Mouse (Mus musculus) megakaryocyte progenitor cell, adult 5-6 weeks (primary cell): ENCODE results near the gene Gba. TPM values are rescaled to one million over a fixed set of nuclear protein-coding genes. Genes with fewer than 3 reads are reported as not detected.

Source experiments
- ATAC-seq: replicated peaks from 2 replicates; pipeline ENCODE4 v1.8.0; 2016; ENCODE audit warnings: mild to moderate bottlenecking, moderate TSS enrichment, inconsistent platforms; ENCODE audit not compliant: poor library complexity
- total RNA-seq, 2 experiments: library from RNA; stranded (forward) in 1 of 2; stranded (reverse) in 1 of 2; fragments of 157-497, 149-512 nt in 1 of 2; fragments of 200-1000 nt in 1 of 2; gene quantifications; 2 replicates each; pipeline versions ENCODE4 v1.2.3 to v1.2.4; 2015 to 2017

The Gba gene
- total RNA-seq, 2 experiments from 2014 or later = 55.8 to 60.0 TPM

- ATAC-seq = peak; percentile 40
Observed at GRCm38 (mm10) chr3:89182531-89183057, 20.1 kb upstream of the Gba start.

GRCm38 (mm10) chr3:89183058-89183958, 19.4 kb upstream of the Gba start, which contains the start of gene Fam189b:
Fam189b (plus strand) TSS chr3:89183143.
- ATAC-seq = peak; percentile 91

DNA sequence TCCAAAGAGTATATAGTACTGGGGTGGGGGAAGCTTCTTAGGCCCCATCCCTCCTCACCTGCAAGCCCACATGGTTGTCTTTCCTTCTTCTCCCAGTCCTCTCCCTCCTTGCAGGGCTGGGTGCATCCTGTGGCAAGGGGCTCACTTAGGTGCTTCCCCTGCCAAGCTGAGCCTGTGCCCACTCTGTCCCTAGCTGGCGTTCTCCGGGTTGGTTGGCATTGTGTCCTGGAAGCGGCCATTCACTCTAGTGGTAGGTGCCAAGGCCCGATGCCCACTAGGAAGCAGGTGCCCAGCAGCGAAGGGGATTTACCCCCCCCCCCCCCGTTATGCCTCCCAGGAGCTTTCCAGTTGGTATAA, 18.8 kb upstream of the Gba start:
- no peak for ATAC-seq

- ATAC-seq = no peak
Observed at GRCm38 (mm10) chr3:89187197-89187596, 15.5 kb upstream of the Gba start.

GRCm38 (mm10) chr3:89187690-89188477, 14.8 kb upstream of the Gba start:
- ATAC-seq = no peak

DNA sequence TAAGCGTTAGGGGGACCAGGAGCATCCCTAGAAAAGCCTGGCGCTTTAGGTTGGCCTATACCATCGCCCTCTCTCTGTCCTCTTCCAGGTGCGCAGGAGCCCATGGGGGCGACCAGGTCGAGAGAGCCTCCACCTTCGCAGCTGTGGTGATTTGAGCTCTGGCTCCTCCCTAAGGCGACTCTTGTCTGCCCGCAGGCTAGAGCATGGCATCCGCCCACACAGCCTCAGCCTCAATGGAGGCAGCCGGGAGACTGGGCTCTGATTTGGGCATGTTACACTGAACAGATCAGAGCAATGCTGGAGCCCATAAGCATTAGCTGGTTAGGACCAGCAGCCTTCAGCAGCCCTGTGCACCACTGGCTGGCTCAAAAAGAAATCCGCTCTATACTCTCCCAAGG, 14.3 kb upstream of the Gba start:
- no peak for ATAC-seq

GRCm38 (mm10) chr3:89190436-89190835, 12.3 kb upstream of the Gba start:
- ATAC-seq = peak; percentile 20; the same call in 1 of the 2 replicates

DNA sequence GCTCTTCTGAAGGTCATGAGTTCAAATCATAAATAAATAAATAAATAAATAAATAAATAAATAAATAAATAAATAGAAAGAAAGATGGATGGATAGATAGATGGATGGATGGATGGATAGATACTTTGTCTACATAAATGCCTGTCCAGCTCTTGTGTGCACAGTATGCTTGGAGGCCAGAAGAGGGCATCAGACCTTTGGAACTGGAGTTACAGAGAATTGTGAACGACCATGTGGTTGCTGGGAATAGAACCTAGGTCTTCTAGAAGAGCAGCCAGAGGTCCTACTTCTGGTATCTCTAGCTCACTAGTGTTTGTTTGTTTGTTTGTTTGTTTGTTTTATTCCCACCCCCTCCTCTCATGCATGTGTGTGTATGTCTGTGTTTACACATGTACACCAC, 9.4 kb upstream of the Gba start:
- no peak for ATAC-seq

DNA sequence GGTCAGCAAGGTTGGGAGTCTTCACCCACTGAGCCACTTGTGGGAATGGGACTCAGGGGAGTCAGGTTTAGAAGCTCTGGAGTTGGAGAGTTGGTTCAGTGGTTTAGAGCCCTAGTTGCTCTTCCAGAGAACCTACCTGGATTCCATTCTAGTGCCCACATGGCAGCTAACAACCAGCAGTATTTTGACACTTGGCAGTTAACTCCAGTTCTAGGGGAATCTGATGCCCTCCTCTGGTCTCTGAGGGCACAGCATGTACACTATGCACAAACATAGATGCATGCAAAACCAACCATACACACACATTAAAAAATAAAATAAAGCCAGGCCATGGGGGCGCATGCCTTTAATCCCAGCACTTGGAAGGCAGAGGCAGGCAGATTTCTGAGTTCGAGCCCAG, 8.9 kb upstream of the Gba start:
- ATAC-seq = peak; percentile 64

DNA sequence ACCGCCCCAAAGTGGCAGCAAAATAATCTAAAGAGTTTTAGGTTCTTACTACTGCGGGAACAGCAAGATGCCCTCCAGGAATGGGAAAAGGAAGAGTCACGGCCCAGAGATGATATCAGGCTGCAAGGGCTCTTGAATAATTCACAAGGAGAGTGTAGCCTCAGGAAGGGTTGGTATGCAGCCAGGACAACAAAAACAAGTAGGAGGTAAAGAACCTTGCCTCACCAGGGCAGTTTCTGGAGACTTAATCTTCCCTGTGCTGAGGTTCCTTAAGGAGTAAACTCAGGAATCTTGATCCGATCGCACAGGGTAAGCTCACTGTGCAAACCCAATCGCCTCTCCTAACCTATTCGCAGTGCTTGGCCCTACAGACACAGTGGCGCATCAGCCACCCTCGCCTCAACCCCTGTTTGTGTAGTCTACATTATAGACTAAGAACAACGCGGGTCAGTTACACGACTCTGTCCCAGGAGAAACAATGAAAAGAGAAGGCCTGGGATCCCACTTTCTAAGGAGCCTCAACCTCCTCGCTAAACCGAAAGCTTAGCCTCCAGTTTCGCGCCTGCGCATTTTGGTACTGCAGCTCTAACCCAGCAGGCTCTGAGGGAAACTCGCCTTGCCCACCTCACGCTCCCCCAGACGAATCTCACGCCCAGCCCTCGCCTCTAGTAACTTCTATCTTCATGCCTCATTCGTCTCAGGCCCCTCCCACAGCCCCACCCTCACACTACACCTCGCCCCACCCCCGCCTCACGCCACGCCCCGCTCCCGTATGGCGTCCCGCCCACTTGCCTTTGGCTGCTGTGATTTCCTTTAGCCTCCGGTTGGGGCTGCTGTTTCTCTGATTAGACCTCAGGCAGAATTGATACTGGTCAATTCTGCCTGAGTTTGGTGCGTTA, 6.5 kb upstream of the Gba start:
- peak; percentile 95 for ATAC-seq

GRCm38 (mm10) chr3:89199839-89200238, 2.9 kb upstream of the Gba start:
- ATAC-seq = no peak; the same call in 1 of the 2 replicates

- ATAC-seq = no peak
Observed at GRCm38 (mm10) chr3:89203142-89203514, 400 bp downstream of the Gba start.

GRCm38 (mm10) chr3:89206079-89206478, 3.4 kb downstream of the Gba start:
- no peak for ATAC-seq

DNA sequence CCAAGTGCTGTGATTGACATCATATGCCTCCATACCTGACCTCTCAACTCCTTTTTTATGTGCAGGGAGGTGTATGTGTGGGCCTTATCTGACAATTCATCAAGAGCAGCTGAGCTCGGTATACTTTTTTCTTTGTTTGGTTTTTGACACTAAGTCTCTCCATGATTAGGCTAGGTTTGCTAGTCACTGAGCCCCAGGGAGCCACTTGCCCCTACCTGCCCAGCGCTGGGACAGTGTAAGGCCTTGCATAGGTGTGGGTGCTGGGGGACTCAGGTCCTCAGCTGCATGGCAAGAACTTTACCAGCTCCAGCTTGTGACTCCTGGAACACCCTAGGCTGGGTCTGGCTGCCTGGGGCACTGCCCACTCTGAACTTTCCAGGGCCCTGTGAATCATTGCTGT, 4.0 kb downstream of the Gba start:
- ATAC-seq = no peak

GRCm38 (mm10) chr3:89208075-89208657, 5.4 kb downstream of the Gba start:
- no peak for ATAC-seq

DNA sequence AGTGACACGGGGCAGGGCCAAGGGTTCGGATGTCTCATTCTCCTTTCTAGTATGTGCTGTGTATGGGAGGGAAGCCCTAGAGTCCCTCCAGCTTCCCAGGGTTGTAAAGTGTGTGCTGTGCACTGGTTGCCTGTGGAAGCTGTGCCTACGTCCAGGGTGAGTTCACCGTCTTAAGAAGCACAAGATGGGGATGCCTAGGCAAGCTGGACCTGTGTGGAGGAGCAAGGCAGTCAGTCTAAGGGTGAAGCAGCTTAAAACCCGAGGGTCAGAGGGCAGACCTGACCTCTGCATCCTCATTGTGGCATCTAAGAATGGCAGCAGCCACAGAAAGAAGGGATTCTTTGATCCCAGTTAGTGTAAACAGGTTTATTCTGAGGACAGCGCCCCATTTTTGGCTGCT, 6.0 kb downstream of the Gba start:
- ATAC-seq = no peak

DNA sequence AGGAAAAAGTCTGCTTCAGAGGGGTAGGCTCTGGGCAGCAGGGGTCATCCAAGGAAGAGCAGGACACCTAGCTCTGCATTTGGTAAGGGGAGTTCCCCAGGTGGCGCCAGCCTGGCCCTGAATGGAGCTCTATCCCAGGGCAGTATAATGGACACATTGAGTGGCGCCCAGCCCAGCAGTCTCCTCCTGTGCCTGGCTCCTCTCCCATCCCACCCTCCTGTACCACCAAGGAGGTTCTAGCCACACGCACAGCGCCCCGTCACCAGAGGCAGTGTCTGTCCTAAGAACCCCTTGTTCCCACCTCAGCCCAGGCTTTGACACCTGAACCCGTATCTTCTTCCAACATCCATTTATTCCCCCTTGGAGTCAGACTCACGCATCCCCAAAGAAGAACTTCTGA, 7.0 kb downstream of the Gba start:
- no peak for ATAC-seq

DNA sequence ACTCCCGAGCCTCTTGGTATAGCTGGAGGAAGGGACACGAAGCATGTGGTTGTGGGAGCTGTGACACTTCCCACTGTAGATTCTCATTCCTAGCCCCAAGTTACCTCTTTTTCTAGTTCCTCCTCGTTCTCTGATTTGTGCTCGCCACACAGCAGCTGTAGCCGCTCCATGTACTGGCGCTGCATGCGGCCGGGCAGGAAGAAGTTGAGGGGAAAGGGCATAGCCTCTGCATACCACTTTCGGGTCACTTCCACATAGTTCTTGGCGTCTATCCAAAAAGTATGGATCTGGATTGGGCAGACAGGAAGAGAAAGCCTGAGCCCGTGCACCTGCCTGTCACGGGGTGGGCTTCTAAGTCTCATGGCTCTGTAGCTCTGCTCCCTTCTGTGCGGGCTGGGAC, 7.4 kb downstream of the Gba start:
- ATAC-seq = no peak

DNA sequence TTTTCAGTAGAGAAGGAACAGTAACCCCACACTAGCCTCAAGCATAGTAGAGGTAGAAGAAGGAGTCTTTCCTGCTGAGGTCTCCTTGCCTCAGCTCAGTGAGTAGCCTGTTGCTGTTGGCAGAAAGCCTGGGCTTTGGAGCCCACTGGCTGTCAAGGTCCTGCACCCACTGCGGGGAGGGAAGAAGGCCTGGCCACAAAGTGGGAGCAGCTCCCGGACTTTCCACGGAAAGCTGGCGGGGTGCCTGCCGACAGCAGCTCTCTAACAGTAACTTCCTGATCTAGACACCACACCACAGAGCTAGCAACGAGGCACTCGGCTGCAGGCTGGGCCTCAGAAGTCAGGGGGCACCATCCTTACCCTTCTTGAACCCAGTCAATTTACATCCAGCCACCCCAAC, 8.0 kb downstream of the Gba start:
- no peak for ATAC-seq

GRCm38 (mm10) chr3:89213803-89214530, 11.2 kb downstream of the Gba start:
- peak; percentile 84 for ATAC-seq
